Mouse (Mus musculus): ENCODE measurements around the gene Qrich1. TPM values are rescaled to one million over a fixed set of nuclear protein-coding genes. Genes with fewer than 3 reads are reported as not detected.

Gene Qrich1
- polyA plus RNA-seq, 1 experiment = 44.0 TPM

GRCm38 (mm10) chr9:108530954-108531353 lies 14.3 kb downstream of the Qrich1 start:
- Histone ChIP-seq H3K4me3 (no peak overlapping the region), H3K36me3 (ENCODE audit: control insufficient read depth, insufficient read depth) (peaks cover 60% of the 10 kb centered on the region), H3K4me2 (ENCODE audit: low read depth) (no peak overlapping the region), H3K79me2 (ENCODE audit: control insufficient read depth, insufficient read depth) (peaks cover 32% of the 10 kb centered on the region), H3K27me3 (ENCODE audit: control insufficient read depth, insufficient read depth, insufficient read length) (no peaks in the 10 kb centered on the region), H3ac (ENCODE audit: control insufficient read depth, insufficient read length) (no peak overlapping the region)
- TF ChIP-seq SRF (IDR thresholded peaks at IDR 0.05; ENCODE audit: control insufficient read depth, insufficient read length, low read depth) = no peak
- no peak for TF ChIP-seq REST (IDR thresholded peaks at IDR 0.05; ENCODE audit: insufficient read depth, insufficient read length)
- no peak for TF ChIP-seq MYOD1 (IDR thresholded peaks at IDR 0.05; ENCODE audit: control insufficient read depth in 1 of 3, insufficient read length in 2 of 3, low read depth in 2 of 3)
- TF ChIP-seq TCF12 (IDR thresholded peaks at IDR 0.05; ENCODE audit: insufficient read depth, poor library complexity, severe bottlenecking) = no peak
- no peak for TF ChIP-seq E2F4 (IDR thresholded peaks at IDR 0.05; ENCODE audit: insufficient read depth)
- TF ChIP-seq MYOG (IDR thresholded peaks at IDR 0.05; ENCODE audit: control insufficient read depth in 1 of 3, insufficient read depth in 1 of 3, insufficient read length in 2 of 3, low read depth in 2 of 3) = no peak
- no peak for TF ChIP-seq CEBPB (IDR thresholded peaks at IDR 0.05; ENCODE audit: insufficient read depth, poor library complexity, severe bottlenecking)
- TF ChIP-seq USF1 (IDR thresholded peaks at IDR 0.05; ENCODE audit: low read depth) = no peak
- no peak for TF ChIP-seq POLR2A (IDR thresholded peaks at IDR 0.05; ENCODE audit: insufficient read length, low read depth)
- TF ChIP-seq POLR2AphosphoS2 (IDR thresholded peaks at IDR 0.05; ENCODE audit: insufficient read length, low read depth) = no peak
- no peak for TF ChIP-seq MAX (IDR thresholded peaks at IDR 0.05; ENCODE audit: low read depth)
- TF ChIP-seq TCF3 (IDR thresholded peaks at IDR 0.05; ENCODE audit: insufficient read length, low read depth) = no peak

DNA sequence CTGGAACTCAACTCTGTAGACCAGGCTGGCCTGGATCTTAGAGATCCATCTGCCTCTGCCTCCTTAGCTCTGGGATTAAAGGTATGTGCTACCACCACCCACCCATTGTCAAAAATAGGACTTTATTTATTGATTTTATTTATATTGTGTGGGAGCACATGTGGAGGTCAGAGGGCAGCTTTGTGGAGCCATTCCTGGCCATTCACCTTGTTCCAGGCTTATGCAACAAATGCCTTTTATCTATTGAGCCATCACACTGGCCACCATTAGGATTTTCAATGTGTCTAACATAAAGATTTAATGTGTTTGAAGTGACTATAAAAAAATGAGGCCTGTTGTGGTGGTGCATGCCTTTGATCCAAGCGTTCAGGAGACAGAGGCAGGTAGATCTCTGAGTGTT lies 14.9 kb downstream of the Qrich1 start:
- Histone ChIP-seq H3K36me3 (ENCODE audit: control insufficient read depth, insufficient read depth) (peaks cover 66% of the 10 kb centered on the region), H3K79me2 (ENCODE audit: control insufficient read depth, insufficient read depth) (peaks cover 32% of the 10 kb centered on the region), H3K27me3 (ENCODE audit: control insufficient read depth, insufficient read depth, insufficient read length) (no peaks in the 10 kb centered on the region), H3K4me2 (ENCODE audit: low read depth) (no peak overlapping the region), H3K4me3 (no peak overlapping the region), H3ac (ENCODE audit: control insufficient read depth, insufficient read length) (no peak overlapping the region)
- no peak for TF ChIP-seq E2F4 (IDR thresholded peaks at IDR 0.05; ENCODE audit: insufficient read depth)
- no peak for TF ChIP-seq REST (IDR thresholded peaks at IDR 0.05; ENCODE audit: insufficient read depth, insufficient read length)
- TF ChIP-seq CEBPB (IDR thresholded peaks at IDR 0.05; ENCODE audit: insufficient read depth, poor library complexity, severe bottlenecking) = no peak
- TF ChIP-seq USF1 (IDR thresholded peaks at IDR 0.05; ENCODE audit: low read depth) = no peak
- no peak for TF ChIP-seq MYOD1 (IDR thresholded peaks at IDR 0.05; ENCODE audit: control insufficient read depth in 1 of 3, insufficient read length in 2 of 3, low read depth in 2 of 3)
- no peak for TF ChIP-seq SRF (IDR thresholded peaks at IDR 0.05; ENCODE audit: control insufficient read depth, insufficient read length, low read depth)
- TF ChIP-seq TCF3 (IDR thresholded peaks at IDR 0.05; ENCODE audit: insufficient read length, low read depth) = no peak
- TF ChIP-seq TCF12 (IDR thresholded peaks at IDR 0.05; ENCODE audit: insufficient read depth, poor library complexity, severe bottlenecking) = no peak
- no peak for TF ChIP-seq POLR2A (IDR thresholded peaks at IDR 0.05; ENCODE audit: insufficient read length, low read depth)
- no peak for TF ChIP-seq POLR2AphosphoS2 (IDR thresholded peaks at IDR 0.05; ENCODE audit: insufficient read length, low read depth)
- no peak for TF ChIP-seq MYOG (IDR thresholded peaks at IDR 0.05; ENCODE audit: control insufficient read depth in 1 of 3, insufficient read depth in 1 of 3, insufficient read length in 2 of 3, low read depth in 2 of 3)
- TF ChIP-seq MAX (IDR thresholded peaks at IDR 0.05; ENCODE audit: low read depth) = no peak

GRCm38 (mm10) chr9:108540846-108541245 lies 24.2 kb downstream of the Qrich1 start:
- Histone ChIP-seq H3ac (ENCODE audit: control insufficient read depth, insufficient read length) (no peak overlapping the region), H3K4me3 (no peak overlapping the region), H3K36me3 (ENCODE audit: control insufficient read depth, insufficient read depth) (peaks cover 55% of the 10 kb centered on the region), H3K27me3 (ENCODE audit: control insufficient read depth, insufficient read depth, insufficient read length) (no peaks in the 10 kb centered on the region), H3K79me2 (ENCODE audit: control insufficient read depth, insufficient read depth) (peaks cover 31% of the 10 kb centered on the region), H3K4me2 (ENCODE audit: low read depth) (no peak overlapping the region)
- no peak for TF ChIP-seq CEBPB (IDR thresholded peaks at IDR 0.05; ENCODE audit: insufficient read depth, poor library complexity, severe bottlenecking)
- no peak for TF ChIP-seq TCF12 (IDR thresholded peaks at IDR 0.05; ENCODE audit: insufficient read depth, poor library complexity, severe bottlenecking)
- no peak for TF ChIP-seq POLR2A (IDR thresholded peaks at IDR 0.05; ENCODE audit: insufficient read length, low read depth)
- TF ChIP-seq POLR2AphosphoS2 (IDR thresholded peaks at IDR 0.05; ENCODE audit: insufficient read length, low read depth) = no peak
- no peak for TF ChIP-seq USF1 (IDR thresholded peaks at IDR 0.05; ENCODE audit: low read depth)
- TF ChIP-seq SRF (IDR thresholded peaks at IDR 0.05; ENCODE audit: control insufficient read depth, insufficient read length, low read depth) = no peak
- TF ChIP-seq REST (IDR thresholded peaks at IDR 0.05; ENCODE audit: insufficient read depth, insufficient read length) = no peak

DNA sequence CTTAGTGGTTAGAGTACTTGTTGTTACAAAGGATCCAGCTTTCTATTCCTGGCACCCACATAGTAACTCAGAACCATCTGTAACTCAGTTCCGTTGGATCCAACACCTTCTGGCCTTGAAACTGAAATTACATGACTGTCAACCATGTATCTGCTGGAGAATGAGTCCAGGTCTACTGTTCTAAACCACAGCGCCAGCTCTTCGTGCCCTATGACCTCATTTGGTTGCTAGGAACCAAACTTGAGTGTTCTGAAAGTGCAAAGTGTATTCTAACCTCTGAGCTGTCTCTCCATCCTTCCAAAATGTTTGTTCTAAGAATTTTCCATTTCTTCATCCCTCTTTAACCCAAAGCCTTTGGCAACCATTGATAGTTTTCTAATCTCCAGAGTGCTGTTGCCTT lies 29.4 kb downstream of the Qrich1 start:
- TF ChIP-seq POLR2AphosphoS2 (IDR thresholded peaks at IDR 0.05; ENCODE audit: insufficient read length, low read depth) (no peak), TCF12 (IDR thresholded peaks at IDR 0.05; ENCODE audit: insufficient read depth, poor library complexity, severe bottlenecking) (no peak), POLR2A (IDR thresholded peaks at IDR 0.05; ENCODE audit: insufficient read length, low read depth) (no peak), REST (IDR thresholded peaks at IDR 0.05; ENCODE audit: insufficient read depth, insufficient read length) (no peak)
- no peak overlapping the region for H3ac ChIP-seq (ENCODE audit: control insufficient read depth, insufficient read length)
- no peak overlapping the region for H3K4me2 ChIP-seq (ENCODE audit: low read depth)
- no peaks in the 10 kb centered on the region for H3K27me3 ChIP-seq (ENCODE audit: control insufficient read depth, insufficient read depth, insufficient read length)
- H3K36me3 ChIP-seq (ENCODE audit: control insufficient read depth, insufficient read depth) = peaks cover 67% of the 10 kb centered on the region
- peaks cover 47% of the 10 kb centered on the region for H3K79me2 ChIP-seq (ENCODE audit: control insufficient read depth, insufficient read depth)
- no peak overlapping the region for H3K4me3 ChIP-seq

DNA sequence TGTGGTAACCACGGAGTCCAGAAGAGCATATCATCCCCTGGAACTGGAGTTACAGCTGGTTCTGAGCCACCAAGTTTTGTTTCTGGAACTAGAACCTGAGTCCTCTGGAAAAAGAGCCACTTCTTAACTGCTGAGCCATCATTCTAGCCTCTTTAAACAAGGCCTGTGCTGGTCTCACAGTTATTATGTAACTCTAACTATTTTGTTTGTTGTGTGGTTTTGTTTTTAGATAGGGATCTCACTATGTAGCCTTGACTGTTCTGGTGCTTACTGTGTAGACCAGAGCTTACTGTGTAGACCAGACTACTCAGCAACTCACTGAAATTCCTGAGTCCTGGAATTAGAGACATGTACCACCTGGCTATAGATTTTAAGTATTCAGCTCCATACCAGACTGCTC lies 30.3 kb downstream of the Qrich1 start:
- no peak overlapping the region for H3K4me3 ChIP-seq
- peaks cover 70% of the 10 kb centered on the region for H3K36me3 ChIP-seq (ENCODE audit: control insufficient read depth, insufficient read depth)
- no peaks in the 10 kb centered on the region for H3K27me3 ChIP-seq (ENCODE audit: control insufficient read depth, insufficient read depth, insufficient read length)
- H3ac ChIP-seq (ENCODE audit: control insufficient read depth, insufficient read length) = no peak overlapping the region
- TF ChIP-seq POLR2AphosphoS2 (IDR thresholded peaks at IDR 0.05; ENCODE audit: insufficient read length, low read depth) (no peak), MYOD1 (IDR thresholded peaks at IDR 0.05; ENCODE audit: control insufficient read depth in 1 of 3, insufficient read length in 2 of 3, low read depth in 2 of 3) (no peak), E2F4 (IDR thresholded peaks at IDR 0.05; ENCODE audit: insufficient read depth) (no peak), USF1 (IDR thresholded peaks at IDR 0.05; ENCODE audit: low read depth) (no peak), MYOG (IDR thresholded peaks at IDR 0.05; ENCODE audit: control insufficient read depth in 1 of 3, insufficient read depth in 1 of 3, insufficient read length in 2 of 3, low read depth in 2 of 3) (no peak), TCF3 (IDR thresholded peaks at IDR 0.05; ENCODE audit: insufficient read length, low read depth) (no peak), CEBPB (IDR thresholded peaks at IDR 0.05; ENCODE audit: insufficient read depth, poor library complexity, severe bottlenecking) (no peak), TCF12 (IDR thresholded peaks at IDR 0.05; ENCODE audit: insufficient read depth, poor library complexity, severe bottlenecking) (no peak), REST (IDR thresholded peaks at IDR 0.05; ENCODE audit: insufficient read depth, insufficient read length) (no peak), SRF (IDR thresholded peaks at IDR 0.05; ENCODE audit: control insufficient read depth, insufficient read length, low read depth) (no peak), POLR2A (IDR thresholded peaks at IDR 0.05; ENCODE audit: insufficient read length, low read depth) (no peak), MAX (IDR thresholded peaks at IDR 0.05; ENCODE audit: low read depth) (no peak)
- H3K79me2 ChIP-seq (ENCODE audit: control insufficient read depth, insufficient read depth) = peaks cover 43% of the 10 kb centered on the region
- no peak overlapping the region for H3K4me2 ChIP-seq (ENCODE audit: low read depth)
